Comparison of ENCODE assay signal across 11 mouse cellular contexts in genomic region chrX:134746459-134746858, GRCm38 (mm10). TPM values are rescaled to one million over a fixed set of nuclear protein-coding genes. Genes with fewer than 3 reads are reported as not detected.
DNase-seq lines count a peak whose midpoint lies in the region; ATAC-seq lines count a peak whose summit lies in the region.
"Had no signal": no experiment of that assay in that cellular context is flagged by ENCODE, and none has a peak within 500 bp of the region (broad histone marks: within the 10 kb centered on the region; RNA-seq: fewer than 3 reads in every experiment).

No protein-coding gene starts in this region.

- WGBS in hindbrain, embryonic 14.5 days = 42% methylated on average over 5 of the region's 5 CpGs

- H3K4me3 ChIP-seq in hindbrain, embryonic 14.5 days (replicated peaks; ENCODE audit: low read length) = no peak overlapping the region
- H3K4me3 ChIP-seq: embryonic facial prominence, embryonic 12.5 days; limb, embryonic 12.5 days; stomach, embryonic 15.5 days had no signal

- no peaks in the 10 kb centered on the region for H3K36me3 ChIP-seq in hindbrain, embryonic 14.5 days (replicated peaks; ENCODE audit: control insufficient read depth, insufficient read depth)
- H3K36me3 ChIP-seq: embryonic facial prominence, embryonic 12.5 days; limb, embryonic 12.5 days; stomach, embryonic 15.5 days had no signal

- H3K9ac ChIP-seq in hindbrain, embryonic 14.5 days = no peak overlapping the region
- H3K9ac ChIP-seq: embryonic facial prominence, embryonic 12.5 days; limb, embryonic 12.5 days; stomach, embryonic 15.5 days had no signal

- peak; percentile 61; the same call in 1 of the 2 replicates for ATAC-seq in hindbrain, embryonic 14.5 days (ENCODE audit: low FRiP score)
- ATAC-seq in neutrophil, adult 5-6 weeks (ENCODE audit: extremely low read depth, insufficient number of reproducible peaks, low FRiP score, poor library complexity, severe bottlenecking) = peak; percentile 45; the same call in 1 of the 2 replicates

- DNase-seq in left cerebral cortex, adult 18-20 months (ENCODE audit: low spot score in 2 of 2) = peak; percentile 25 to 38
- no peak for DNase-seq in left cerebral cortex, adult 11 months (ENCODE audit: low spot score)
- DNase-seq in MEL-GATA-1-ER (ENCODE audit: extremely low read depth, low read depth) = peak; percentile 27
- DNase-seq in cerebellum, postnatal 25 days = peak; percentile 52 to 62
- DNase-seq in hindbrain, embryonic 14.5 days (ENCODE audit: low spot score) = peak; percentile 53
- peak; percentile 29 to 30 for DNase-seq in left cerebral cortex, postnatal 36 days (ENCODE audit: low spot score in 2 of 2)
- DNase-seq in ovary, adult 18-20 months (ENCODE audit: low spot score) = no peak

- no peak overlapping the region for H3K27ac ChIP-seq in hindbrain, embryonic 14.5 days
- H3K27ac ChIP-seq: embryonic facial prominence, embryonic 12.5 days; limb, embryonic 12.5 days; stomach, embryonic 15.5 days had no signal

- no peaks in the 10 kb centered on the region for H3K4me1 ChIP-seq in hindbrain, embryonic 14.5 days (replicated peaks; ENCODE audit: control insufficient read depth, insufficient read depth, low read length)
- H3K4me1 ChIP-seq: embryonic facial prominence, embryonic 12.5 days; limb, embryonic 12.5 days; stomach, embryonic 15.5 days had no signal

- H3K4me2 ChIP-seq in hindbrain, embryonic 14.5 days (replicated peaks) = no peak overlapping the region
- H3K4me2 ChIP-seq: embryonic facial prominence, embryonic 12.5 days; limb, embryonic 12.5 days; stomach, embryonic 15.5 days had no signal

- H3K9me3 ChIP-seq in hindbrain, embryonic 14.5 days (ENCODE audit: control insufficient read depth, low read length) = no peaks in the 10 kb centered on the region
- H3K9me3 ChIP-seq: embryonic facial prominence, embryonic 12.5 days; limb, embryonic 12.5 days; stomach, embryonic 15.5 days had no signal

- intact Hi-C loops in left cerebral cortex, postnatal 36 days (cut with DNase I) = loop anchor here (1.0 kb wide), 1 partner anchor 167 kb away; no protein-coding TSS in a partner anchor

- no peaks in the 10 kb centered on the region; the same call in 1 of the 2 replicates for H3K27me3 ChIP-seq in hindbrain, embryonic 14.5 days (ENCODE audit: control insufficient read depth, insufficient read depth, low read length)
- H3K27me3 ChIP-seq: stomach, embryonic 15.5 days had no signal

RNA-seq across cellular contexts. Expression of gene Armcx6, which starts 4.8 kb away (rescaled TPM):
- 1 to 10 TPM; 5.9 to 7.3 TPM for total RNA-seq in left cerebral cortex, adult 18-20 months (2021)
- polyA plus RNA-seq in hindbrain, embryonic 14.5 days (2014; fragmentation: Nextera tagmentation; extraction: Ambion mirVana) = 38.5 and 40.4 TPM in 2 replicates
- total RNA-seq in left cerebral cortex, postnatal 36 days (2021) = 1 to 10 TPM; 4.3 to 5.4 TPM
- 0.23 TPM in 1 of 2 replicates, not detected in the other for total RNA-seq in neutrophil, adult 5-6 weeks (2017)

RNA-seq across cellular contexts. Expression of gene Armcx3, which starts 9.9 kb away (rescaled TPM):
- 10 to 100 TPM; 70.4 to 79.8 TPM for total RNA-seq in left cerebral cortex, adult 18-20 months (2021)
- polyA plus RNA-seq in hindbrain, embryonic 14.5 days (2014; fragmentation: Nextera tagmentation; extraction: Ambion mirVana) = 84.8 and 102 TPM in 2 replicates
- total RNA-seq in left cerebral cortex, postnatal 36 days (2021) = 10 to 100 TPM; 69.0 to 80.1 TPM
- total RNA-seq in neutrophil, adult 5-6 weeks (2017) = 6.1 and 8.8 TPM in 2 replicates

RNA-seq across cellular contexts. Expression of gene Armcx1, which starts 28.7 kb away (rescaled TPM):
- 10 to 100 TPM; 69.4 to 76.9 TPM for total RNA-seq in left cerebral cortex, adult 18-20 months (2021)
- 71.9 and 81.9 TPM in 2 replicates for polyA plus RNA-seq in hindbrain, embryonic 14.5 days (2014; fragmentation: Nextera tagmentation; extraction: Ambion mirVana)
- total RNA-seq in left cerebral cortex, postnatal 36 days (2021) = 10 to 100 TPM; 60.3 to 74.8 TPM
- total RNA-seq in neutrophil, adult 5-6 weeks (2017) = 0.47 and 3.1 TPM in 2 replicates

Comparison
In these comparisons a context has a peak if more than half of its experiments do, and no peak if none do; other contexts are left out.
1. DNase-seq: peak in left cerebral cortex, adult 18-20 months (2 of 2), MEL-GATA-1-ER (single experiment), cerebellum, postnatal 25 days (2 of 2), hindbrain, embryonic 14.5 days (single experiment) and left cerebral cortex, postnatal 36 days (2 of 2); none in left cerebral cortex, adult 11 months (single experiment) and ovary, adult 18-20 months (single experiment).
2. RNA of gene Armcx1, which starts 28.7 kb away (total RNA-seq): 69.4 to 76.9 TPM in left cerebral cortex, adult 18-20 months and 60.3 to 74.8 TPM in left cerebral cortex, postnatal 36 days; 0.47 to 3.1 TPM in neutrophil, adult 5-6 weeks; every median in the first group is over 10 times any median in the second.